Mouse (Mus musculus): ENCODE results near the gene Asic2.

GRCm38 (mm10) chr11:81164890-81165289 is 803.4 kb downstream of the Asic2 start:
- TF ChIP-seq CTCF (IDR thresholded peaks at IDR 0.05; ENCODE audit: low read depth) (no peak), EP300 (IDR thresholded peaks at IDR 0.05; ENCODE audit: low read depth) (no peak)
